Mouse (Mus musculus) testis, adult 2 months (tissue): ENCODE measurements around the gene Ankfn1. TPM values are rescaled to one million over a fixed set of nuclear protein-coding genes. Genes with fewer than 3 reads are reported as not detected.

Experiments used
- H3K27ac ChIP-seq: fragments of 200-500 bp; 2 replicates; pipeline ENCODE4 v1.5.1; 2012; ENCODE audit warnings: low read depth, low read length; ENCODE audit not compliant: control insufficient read depth, insufficient read depth
- H3K27me3 ChIP-seq: fragments of 200-500 bp; 2 replicates; pipeline ENCODE4 v1.6.1; 2012; ENCODE audit warnings: mild to moderate bottlenecking, low read length, moderate library complexity; ENCODE audit not compliant: control insufficient read depth, insufficient read depth
- H3K36me3 ChIP-seq: fragments of 200-500 bp; 2 replicates; pipeline ENCODE4 v1.6.1; 2012; ENCODE audit warnings: mild to moderate bottlenecking, low read length; ENCODE audit not compliant: control insufficient read depth, insufficient read depth
- H3K4me1 ChIP-seq: fragments of 200-500 bp; 2 replicates; pipeline ENCODE4 v1.6.1; 2012; ENCODE audit warnings: low read length; ENCODE audit not compliant: control insufficient read depth, insufficient read depth
- H3K4me3 ChIP-seq: fragments of 200-500 bp; 2 replicates; pipeline ENCODE4 v1.5.1; 2012; ENCODE audit warnings: low read depth, mild to moderate bottlenecking, low read length, moderate library complexity, mixed read lengths; ENCODE audit not compliant: control insufficient read depth
- CTCF ChIP-seq: fragments of 200-500 bp; IDR thresholded peaks from 2 replicates; pipeline ENCODE4 v1.5.1; 2012; ENCODE audit warnings: low read depth, mild to moderate bottlenecking, inconsistent platforms, low read length, moderate library complexity; ENCODE audit not compliant: control insufficient read depth, insufficient read depth, insufficient replicate concordance
- POLR2A ChIP-seq: fragments of 200-500 bp; IDR thresholded peaks from 2 replicates; pipeline ENCODE4 v1.6.1; 2012; ENCODE audit warnings: low read depth, mild to moderate bottlenecking, inconsistent platforms, low read length, moderate library complexity; ENCODE audit not compliant: control insufficient read depth
- polyA plus RNA-seq: library from polyadenylated mRNA; depleted of rRNA; stranded (reverse); fragments of >200 nt; gene quantifications from 2 replicates; pipeline ENCODE4 v1.2.3, GENCODE M21; 2012

The Ankfn1 gene
- polyA plus RNA-seq, 1 experiment: 6.6 TPM

DNA sequence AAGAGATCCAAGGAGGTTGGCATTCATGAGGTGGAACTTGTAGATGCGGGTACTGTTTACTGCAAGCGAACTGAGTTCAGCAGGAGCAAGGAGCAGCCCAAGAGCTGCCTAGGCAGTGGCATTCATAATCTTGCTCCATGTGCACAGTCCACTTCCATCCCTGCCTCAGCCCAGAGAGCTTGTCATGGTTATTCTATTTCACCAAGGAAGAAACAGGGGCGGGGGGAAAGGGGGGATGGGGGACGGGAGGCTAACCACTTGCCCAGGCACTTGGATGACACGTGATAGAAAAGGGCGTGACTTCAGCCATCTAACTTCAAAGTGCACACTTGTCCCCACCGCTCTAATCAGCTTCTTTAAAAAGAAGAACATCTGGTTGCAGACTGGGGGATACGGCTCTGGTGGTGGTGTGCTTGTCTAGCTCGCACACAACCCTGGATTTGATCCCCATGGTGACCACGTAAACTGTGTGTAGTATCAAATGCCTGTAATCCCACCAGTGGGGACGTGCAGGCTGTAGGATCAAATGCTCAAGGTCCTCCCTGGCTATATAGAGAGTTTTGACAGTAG is 203.1 kb downstream of the Ankfn1 start:
- TF ChIP-seq CTCF (no peak), POLR2A (no peak)
- no peaks in the 10 kb centered on the region; the same call in 1 of the 2 replicates for H3K4me1 ChIP-seq

GRCm38 (mm10) chr11:89569391-89570145 is 207.9 kb downstream of the Ankfn1 start:
- Histone ChIP-seq H3K27me3 (no peaks in the 10 kb centered on the region), H3K27ac (no peak overlapping the region), H3K4me1 (no peaks in the 10 kb centered on the region), H3K4me3 (no peak overlapping the region), H3K36me3 (no peaks in the 10 kb centered on the region)
- no peak for TF ChIP-seq CTCF
- no peak for TF ChIP-seq POLR2A

More for the DNA sequence above, 203.1 kb downstream of the Ankfn1 start:
- Histone ChIP-seq H3K36me3 (no peaks in the 10 kb centered on the region), H3K4me3 (no peak overlapping the region), H3K27ac (no peak overlapping the region), H3K27me3 (no peaks in the 10 kb centered on the region)

GRCm38 (mm10) chr11:89568246-89568645 is 209.2 kb downstream of the Ankfn1 start:
- Histone ChIP-seq H3K27ac (no peak overlapping the region), H3K27me3 (no peaks in the 10 kb centered on the region)
- TF ChIP-seq POLR2A (no peak), CTCF (no peak)

GRCm38 (mm10) chr11:89551441-89551840 is 226.0 kb downstream of the Ankfn1 start:
- TF ChIP-seq POLR2A (no peak), CTCF (no peak)
- H3K4me1 ChIP-seq: no peaks in the 10 kb centered on the region
- no peak overlapping the region for H3K27ac ChIP-seq
- no peak overlapping the region for H3K4me3 ChIP-seq
- H3K27me3 ChIP-seq: no peaks in the 10 kb centered on the region
- H3K36me3 ChIP-seq: no peaks in the 10 kb centered on the region

More at GRCm38 (mm10) chr11:89568246-89568645, 209.2 kb downstream of the Ankfn1 start:
- Histone ChIP-seq H3K4me3 (no peak overlapping the region), H3K36me3 (no peaks in the 10 kb centered on the region), H3K4me1 (no peaks in the 10 kb centered on the region)

DNA sequence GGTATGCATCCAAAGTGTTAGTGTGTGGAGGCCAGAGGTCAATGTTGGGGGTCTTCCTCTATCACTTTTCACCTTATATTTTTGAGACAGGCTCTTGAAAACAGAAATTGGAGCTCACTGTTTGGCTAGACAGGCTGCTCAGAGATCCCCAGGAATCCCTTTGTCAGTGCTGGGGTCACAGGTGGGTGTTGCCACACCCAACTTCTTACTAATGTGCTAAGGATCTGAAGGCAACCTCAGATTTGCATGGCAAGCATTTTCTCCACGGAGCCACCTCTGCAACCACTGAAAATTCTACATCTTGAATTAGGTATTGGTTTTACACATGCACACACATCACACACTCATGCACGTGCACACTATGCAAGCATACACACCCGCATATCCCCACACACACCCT is 226.5 kb downstream of the Ankfn1 start:
- no peak overlapping the region for H3K4me3 ChIP-seq
- no peak overlapping the region for H3K27ac ChIP-seq
- no peaks in the 10 kb centered on the region for H3K36me3 ChIP-seq
- no peaks in the 10 kb centered on the region for H3K27me3 ChIP-seq
- TF ChIP-seq CTCF: no peak
- TF ChIP-seq POLR2A: no peak
- no peaks in the 10 kb centered on the region for H3K4me1 ChIP-seq

- H3K27me3 ChIP-seq: no peaks in the 10 kb centered on the region
- no peak overlapping the region for H3K4me3 ChIP-seq
- no peaks in the 10 kb centered on the region for H3K36me3 ChIP-seq
- peaks cover 5% of the 10 kb centered on the region for H3K4me1 ChIP-seq
- TF ChIP-seq CTCF (no peak), POLR2A (no peak)
- H3K27ac ChIP-seq: no peak overlapping the region
Measured at GRCm38 (mm10) chr11:89548786-89549185, 228.7 kb downstream of the Ankfn1 start.

DNA sequence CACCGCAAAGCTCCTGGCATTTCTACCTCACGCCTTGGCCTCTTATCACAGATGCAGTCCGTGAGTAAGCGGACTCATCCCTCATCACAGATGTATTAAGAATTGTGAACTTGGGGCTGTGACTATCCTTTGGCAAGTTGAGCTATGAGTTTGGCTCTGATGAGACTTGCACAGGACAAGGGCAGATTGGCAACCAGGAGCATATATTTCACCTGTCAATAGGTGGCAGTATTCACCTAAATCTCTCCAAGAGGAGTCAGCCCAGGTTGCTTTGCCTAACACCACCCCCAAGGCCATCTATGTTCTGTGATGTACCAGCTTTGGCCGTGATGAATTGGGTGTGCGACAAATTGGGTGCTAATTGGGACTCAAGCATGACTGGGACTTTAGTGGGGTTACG is 231.3 kb downstream of the Ankfn1 start:
- Histone ChIP-seq H3K4me3 (no peak overlapping the region), H3K27me3 (no peaks in the 10 kb centered on the region), H3K36me3 (no peaks in the 10 kb centered on the region), H3K4me1 (peaks cover 5% of the 10 kb centered on the region), H3K27ac (no peak overlapping the region)
- TF ChIP-seq CTCF: no peak
- TF ChIP-seq POLR2A: no peak

- Histone ChIP-seq H3K4me1 (peaks cover 5% of the 10 kb centered on the region), H3K36me3 (no peaks in the 10 kb centered on the region), H3K4me3 (no peak overlapping the region), H3K27me3 (no peaks in the 10 kb centered on the region), H3K27ac (no peak overlapping the region)
- no peak for TF ChIP-seq CTCF
- TF ChIP-seq POLR2A: no peak
Measured at GRCm38 (mm10) chr11:89544856-89545817, 232.3 kb downstream of the Ankfn1 start.
